Mouse (Mus musculus) neutrophil, adult 5-6 weeks (primary cell): ENCODE measurements around the gene D3Ertd254e. TPM values are rescaled to one million over a fixed set of nuclear protein-coding genes. Genes with fewer than 3 reads are reported as not detected.

ENCODE experiments used
- ATAC-seq: fragments of 151-379, 151-347 bp; 2 replicates; pipeline ENCODE4 v1.8.0; 2017; ENCODE audit warnings: mild to moderate bottlenecking, moderate TSS enrichment; ENCODE audit not compliant: insufficient number of reproducible peaks, poor library complexity, low FRiP score, severe bottlenecking; ENCODE audit errors: extremely low read depth
- total RNA-seq: library from RNA; stranded (forward); fragments of 200-1000 nt; gene quantifications from 2 replicates; pipeline ENCODE4 v1.2.3, GENCODE M21; 2017

Gene D3Ertd254e
- total RNA-seq, 1 experiment from 2014 or later: 3.0 TPM

DNA sequence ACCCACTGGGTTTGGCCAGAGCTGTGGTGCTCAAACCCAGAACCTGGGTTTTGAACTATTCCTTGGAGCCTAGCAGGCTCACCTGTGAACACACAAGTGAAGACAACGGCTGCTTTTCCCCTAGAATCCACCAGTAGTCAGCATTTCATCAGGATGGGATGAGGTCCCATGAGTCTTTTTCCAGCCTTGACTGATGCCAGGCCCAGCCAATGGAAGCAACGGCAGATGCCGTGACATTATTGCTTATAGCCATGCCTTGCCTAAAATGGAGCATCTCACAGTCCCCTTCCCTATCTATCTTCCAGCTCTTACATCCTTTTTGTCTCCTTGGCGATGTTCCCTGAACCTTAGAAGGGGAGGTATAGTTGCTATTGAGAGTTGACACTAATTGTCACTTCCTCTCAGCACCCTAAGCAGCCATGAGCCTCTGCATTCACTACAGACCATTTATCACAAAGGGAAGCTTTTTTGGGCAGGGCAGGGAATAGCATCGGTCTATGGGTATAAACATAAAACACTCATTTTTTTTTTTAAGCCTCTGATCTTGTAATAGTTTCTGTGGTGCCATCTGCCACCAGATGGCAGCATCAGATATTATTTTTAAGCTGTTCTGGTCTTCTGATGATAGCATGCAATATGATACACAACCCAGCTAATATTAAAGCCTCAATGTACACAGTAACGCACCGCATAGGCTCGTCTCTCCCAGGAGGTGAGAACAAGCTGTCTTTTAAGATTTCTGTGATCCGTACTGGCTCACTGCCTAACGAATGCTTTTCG is 59.1 kb downstream of the D3Ertd254e start:
- ATAC-seq: no peak

- no peak for ATAC-seq
Measured at GRCm38 (mm10) chr3:36210939-36211338, 60.1 kb downstream of the D3Ertd254e start.

GRCm38 (mm10) chr3:36212758-36213157 is 61.9 kb downstream of the D3Ertd254e start:
- ATAC-seq: no peak

Other genes with a start within 250 kb of the D3Ertd254e start
- gene Dcun1d1, start 213.6 kb upstream of the D3Ertd254e start, total RNA-seq: 137 and 142 TPM in 2 replicates
- gene Mccc1, start 150.3 kb upstream of the D3Ertd254e start, total RNA-seq: 18.6 and 23.6 TPM in 2 replicates
- gene Ccdc144b, start 97.5 kb upstream of the D3Ertd254e start, total RNA-seq: 0.12 TPM in 1 of 2 replicates, not detected in the other
- 19.4 and 21.6 TPM in 2 replicates for gene Acad9, start 85.0 kb upstream of the D3Ertd254e start, total RNA-seq
- not detected in 2 replicates for gene Qrfpr, start 71.3 kb downstream of the D3Ertd254e start, total RNA-seq